Mouse (Mus musculus) gastrocnemius, adult 18-20 months (tissue): Measurements from ENCODE around the gene Il3ra. TPM values are rescaled to one million over a fixed set of nuclear protein-coding genes. Genes with fewer than 3 reads are reported as not detected.

ENCODE experiments used
- DNase-seq: peaks from one replicate; pipeline ENCODE4 v3.0.0; 2021; ENCODE audit warnings: low spot score
- total RNA-seq, 2 experiments: library from RNA; stranded (reverse); gene quantifications; 2 replicates each; pipeline ENCODE4 v1.2.3; 2021

The Il3ra gene
- total RNA-seq, 2 experiments from 2014 or later = 1.3 to 2.4 TPM

DNA sequence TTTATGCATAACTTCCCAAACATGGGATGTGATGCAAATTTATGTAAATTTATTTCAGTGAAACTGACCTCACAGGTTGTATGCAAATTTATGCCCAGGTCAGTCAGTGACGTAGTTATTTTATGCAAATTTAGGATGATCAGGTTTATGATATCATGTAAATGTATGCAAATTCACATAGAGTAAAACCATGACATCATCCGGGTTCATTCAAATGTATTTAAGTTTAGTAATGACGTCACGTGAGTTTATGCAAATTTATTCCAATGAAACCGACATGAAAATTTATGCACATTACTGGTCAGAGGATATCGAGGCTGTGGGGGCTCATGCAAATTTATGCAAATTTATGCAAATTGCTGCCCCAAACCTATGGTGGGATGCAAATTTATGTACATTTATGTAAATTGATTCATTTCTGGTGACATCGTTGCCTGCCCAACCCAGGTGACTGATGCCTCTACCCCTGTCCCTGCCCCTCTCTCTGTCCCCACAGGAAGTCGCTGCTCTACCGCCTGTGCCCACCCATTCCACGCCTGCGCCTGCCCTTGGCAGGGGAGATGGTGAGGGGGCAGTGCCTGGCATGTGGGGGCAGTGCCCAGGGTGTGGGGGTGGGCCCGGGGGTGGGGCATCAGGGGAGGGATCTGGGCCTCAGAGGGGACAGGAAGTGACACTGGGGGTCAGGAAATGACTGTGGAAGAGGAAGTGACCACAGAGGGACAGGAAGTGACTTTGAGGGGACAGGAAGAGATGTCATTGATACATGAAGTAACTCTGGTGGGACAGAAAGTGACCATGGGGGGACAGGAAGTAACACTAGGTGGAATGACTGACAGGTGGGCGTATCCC is 8.7 kb downstream of the Il3ra start:
- DNase-seq = no peak

DNA sequence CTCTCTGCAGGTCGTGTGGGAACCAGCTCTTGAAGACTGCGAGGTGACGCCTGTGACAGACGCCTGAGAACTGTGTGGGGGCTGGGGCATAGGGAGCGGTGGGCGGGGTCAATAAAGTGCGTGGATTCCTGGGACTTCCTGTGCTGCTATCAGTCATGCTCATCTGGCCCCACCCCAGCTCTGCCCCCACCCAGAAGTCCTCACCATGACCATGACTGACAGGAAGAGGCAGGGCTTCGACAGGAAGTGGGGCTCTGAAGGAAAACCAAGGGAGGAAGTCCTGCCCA is 9.2 kb downstream of the Il3ra start:
- DNase-seq = no peak

DNA sequence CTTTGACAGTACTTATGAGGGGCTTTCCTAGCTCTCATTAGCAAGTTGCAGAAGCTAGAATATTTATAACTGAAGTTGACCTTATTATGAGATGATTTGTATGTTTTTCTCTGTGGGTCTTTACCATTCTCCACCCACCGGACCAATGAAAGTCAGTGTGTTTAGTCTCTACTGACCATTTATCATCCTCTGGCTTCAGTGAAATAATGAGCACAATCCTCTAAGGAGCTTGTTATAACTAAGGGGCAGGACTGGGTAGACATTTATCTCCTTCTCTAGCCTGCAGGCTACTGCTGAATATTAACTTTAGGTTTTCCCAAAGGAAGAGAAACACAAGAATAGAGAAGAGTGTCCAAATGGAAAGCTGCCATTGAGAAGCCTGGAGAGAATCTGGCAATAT is 49.5 kb downstream of the Il3ra start:
- DNase-seq = no peak

DNA sequence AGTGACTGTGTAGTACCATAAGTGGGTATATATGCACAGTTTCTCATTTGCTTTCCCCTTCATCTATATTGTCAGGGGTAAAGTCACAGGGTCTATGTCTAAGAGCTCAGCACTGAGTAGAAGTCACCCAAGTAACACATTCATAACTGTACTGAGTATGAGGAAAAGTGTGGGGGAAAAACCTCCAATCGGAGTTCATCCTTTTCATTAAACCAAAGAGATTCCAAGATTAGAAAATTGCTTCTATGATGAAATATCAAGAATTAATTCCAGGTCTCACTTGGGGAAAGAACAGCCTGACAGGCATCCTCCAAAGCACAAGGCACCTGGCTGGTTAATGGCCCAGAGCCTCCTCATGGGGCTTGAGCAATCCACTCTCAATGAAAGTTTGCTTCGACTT is 54.9 kb downstream of the Il3ra start, which contains the start of gene Olfr721-ps1:
Olfr721-ps1 (plus strand) TSS at position 301 of the 400 bp plus-strand sequence.
- no peak for DNase-seq

Other genes with a start within 250 kb of the Il3ra start
- gene Psmd6, start 225.3 kb upstream of the Il3ra start, total RNA-seq = 100 to 1,000 TPM; 134 to 140 TPM
- gene Olfr720, start 159.4 kb upstream of the Il3ra start, total RNA-seq = not detected
- gene Olfr31, start 23.4 kb upstream of the Il3ra start, total RNA-seq = not detected
- gene Olfr721-ps1, start 55.0 kb downstream of the Il3ra start, total RNA-seq = not detected